Comparison of ENCODE assay signal across 9 mouse cellular contexts in genomic region chr6:35002261-35002669, GRCm38 (mm10). TPM values are rescaled to one million over a fixed set of nuclear protein-coding genes. Genes with fewer than 3 reads are reported as not detected.
DNase-seq lines count a peak whose midpoint lies in the region; ATAC-seq and TF ChIP-seq lines count a peak whose summit lies in the region.
"Had no signal": no experiment of that assay in that cellular context is flagged by ENCODE, and none has a peak within 500 bp of the region (broad histone marks: within the 10 kb centered on the region; RNA-seq: fewer than 3 reads in every experiment).

No protein-coding gene starts in this region.

- peak; percentile 75 for ATAC-seq in forebrain, embryonic 13.5 days
- ATAC-seq in forebrain, embryonic 11.5 days (replicated peaks; ENCODE audit: low FRiP score), result no peak
- no peak for ATAC-seq in monocyte, adult 5-6 weeks (replicated peaks; ENCODE audit: insufficient number of reproducible peaks, low FRiP score, low TSS enrichment, poor library complexity, severe bottlenecking)
- ATAC-seq in intestine, embryonic 15.5 days, result no peak

- H3K9ac ChIP-seq in forebrain, embryonic 13.5 days, result no peak overlapping the region
- no peak overlapping the region for H3K9ac ChIP-seq in forebrain, embryonic 11.5 days (ENCODE audit: low read length)
- no peak overlapping the region for H3K9ac ChIP-seq in intestine, embryonic 15.5 days
- H3K9ac ChIP-seq: midbrain, embryonic 12.5 days had no signal

- peak overlapping the region; percentile 61; the same call in 1 of the 2 replicates for H3K27ac ChIP-seq in forebrain, embryonic 13.5 days
- no peak overlapping the region for H3K27ac ChIP-seq in forebrain, embryonic 11.5 days (ENCODE audit: low read depth, low read length)
- no peak overlapping the region for H3K27ac ChIP-seq in intestine, embryonic 15.5 days
- H3K27ac ChIP-seq: midbrain, embryonic 12.5 days had no signal

- H3K4me2 ChIP-seq in forebrain, embryonic 13.5 days, result peak overlapping the region; percentile 5; the same call in 1 of the 2 replicates
- H3K4me2 ChIP-seq in forebrain, embryonic 11.5 days (ENCODE audit: low read depth, low read length, severe bottlenecking), result no peak overlapping the region
- H3K4me2 ChIP-seq in intestine, embryonic 15.5 days (replicated peaks), result no peak overlapping the region
- H3K4me2 ChIP-seq: midbrain, embryonic 12.5 days had no signal

- TF ChIP-seq POLR2A in brain, embryonic 14.5 days (IDR thresholded peaks at IDR 0.05; ENCODE audit: borderline replicate concordance, extremely low read depth, insufficient read depth, insufficient read length, poor library complexity, severe bottlenecking), result no peak

- H3K4me3 ChIP-seq in forebrain, embryonic 13.5 days, result no peak overlapping the region
- no peak overlapping the region for H3K4me3 ChIP-seq in forebrain, embryonic 11.5 days (ENCODE audit: low read depth, low read length)
- H3K4me3 ChIP-seq in intestine, embryonic 15.5 days (replicated peaks), result no peak overlapping the region
- H3K4me3 ChIP-seq: midbrain, embryonic 12.5 days had no signal

- WGBS in forebrain, embryonic 13.5 days, result 61% methylated on average over 18 of the region's 18 CpGs
- 86% methylated on average over 18 of the region's 18 CpGs for WGBS in forebrain, embryonic 11.5 days
- whole genome bisulfite sequencing in intestine, embryonic 15.5 days, result 81% methylated on average over 18 of the region's 18 CpGs

- H3K9me3 ChIP-seq in forebrain, embryonic 13.5 days (replicated peaks), result no peaks in the 10 kb centered on the region
- no peaks in the 10 kb centered on the region for H3K9me3 ChIP-seq in forebrain, embryonic 11.5 days (ENCODE audit: control insufficient read depth, low read length)
- H3K9me3 ChIP-seq in intestine, embryonic 15.5 days, result no peaks in the 10 kb centered on the region
- H3K9me3 ChIP-seq: midbrain, embryonic 12.5 days had no signal

- no peaks in the 10 kb centered on the region for H3K36me3 ChIP-seq in forebrain, embryonic 13.5 days (ENCODE audit: poor library complexity, severe bottlenecking)
- H3K36me3 ChIP-seq in forebrain, embryonic 11.5 days (ENCODE audit: control insufficient read depth, insufficient read depth, low read length), result no peaks in the 10 kb centered on the region
- no peaks in the 10 kb centered on the region for H3K36me3 ChIP-seq in intestine, embryonic 15.5 days
- H3K36me3 ChIP-seq: midbrain, embryonic 12.5 days had no signal

- DNase-seq in forebrain, embryonic 11.5 days (ENCODE audit: low spot score), result no peak
- DNase-seq in brain, embryonic 14.5 days (ENCODE audit: low read depth), result peak; percentile 95
- peak; percentile 11 to 43 for DNase-seq in heart, adult 9 months (ENCODE audit: low spot score in 2 of 2)
- DNase-seq in left cerebral cortex, adult 8-10 months (ENCODE audit: low spot score in 2 of 2), result peak; percentile 50 to 59
- DNase-seq in ovary, postnatal 10 days (ENCODE audit: low spot score), result no peak

- peaks cover 12% of the 10 kb centered on the region for H3K4me1 ChIP-seq in forebrain, embryonic 13.5 days
- no peaks in the 10 kb centered on the region for H3K4me1 ChIP-seq in forebrain, embryonic 11.5 days (replicated peaks; ENCODE audit: control insufficient read depth, insufficient read depth, low read length)
- 0 out of 2 replicates have a peak, but pooled peaks cover 5% of the 10 kb centered on the region for H3K4me1 ChIP-seq in intestine, embryonic 15.5 days (replicated peaks)
- H3K4me1 ChIP-seq: midbrain, embryonic 12.5 days had no signal

- H3K27me3 ChIP-seq in forebrain, embryonic 13.5 days, result no peaks in the 10 kb centered on the region
- no peaks in the 10 kb centered on the region for H3K27me3 ChIP-seq in forebrain, embryonic 11.5 days (ENCODE audit: control insufficient read depth, insufficient read depth, low read length)
- no peaks in the 10 kb centered on the region for H3K27me3 ChIP-seq in intestine, embryonic 15.5 days (replicated peaks)
- H3K27me3 ChIP-seq: midbrain, embryonic 12.5 days had no signal

- no peak for TF ChIP-seq CTCF in brain, embryonic 14.5 days (IDR thresholded peaks at IDR 0.05; ENCODE audit: borderline replicate concordance, extremely low read depth, insufficient read depth, insufficient read length)

RNA-seq across cellular contexts. Expression of gene Slc23a4, which starts 14.1 kb away (rescaled TPM):
- 0.39 and 0.74 TPM in 2 replicates for polyA plus RNA-seq in forebrain, embryonic 13.5 days (2015; fragmentation: Nextera tagmentation; extraction: Ambion mirVana)
- polyA plus RNA-seq in forebrain, embryonic 11.5 days (2014; fragmentation: Nextera tagmentation; extraction: Ambion mirVana), result 0.16 and 0.51 TPM in 2 replicates
- 1.7 and 2.0 TPM in 2 replicates for polyA plus RNA-seq in brain, embryonic 14.5 days (2012; rRNA removed)
- 1 to 10 TPM in 3 of 4 experiments, under 1 TPM in 1; 0.67 to 2.2 (median 1.4) TPM for total RNA-seq in left cerebral cortex, adult 8-10 months (2022)
- total RNA-seq in monocyte, adult 5-6 weeks (2017), result 0.49 TPM in 1 of 3 replicates, not detected in the others
- polyA plus RNA-seq in intestine, embryonic 15.5 days (2015; fragmentation: Nextera tagmentation; extraction: Ambion mirVana), result 8.4 and 9.5 TPM in 2 replicates

Comparison
In these comparisons a context has a peak if more than half of its experiments do, and no peak if none do; other contexts are left out.
1. DNase-seq: peak in brain, embryonic 14.5 days (single experiment), heart, adult 9 months (2 of 2) and left cerebral cortex, adult 8-10 months (2 of 2); none in forebrain, embryonic 11.5 days (single experiment) and ovary, postnatal 10 days (single experiment).